Mouse (Mus musculus) spleen, adult 2 months (tissue): Measurements from ENCODE around the gene Scn5a. TPM values are rescaled to one million over a fixed set of nuclear protein-coding genes. Genes with fewer than 3 reads are reported as not detected.

ENCODE experiments used
- DNase-seq, 2 experiments: peaks; one replicate each; pipeline versions ENCODE4 v3.0.0 to v3.0.0-alpha.2; 2012 to 2021; ENCODE audit warnings: low spot score in 2 of 2, low read depth in 1 of 2
- H3K27ac ChIP-seq: fragments of 200-500 bp; 2 replicates; pipeline ENCODE4 v1.5.1; 2012; ENCODE audit warnings: low read length, inconsistent platforms; ENCODE audit not compliant: insufficient read depth
- H3K27me3 ChIP-seq: fragments of 200-500 bp; 2 replicates; pipeline ENCODE4 v1.6.1; 2012; ENCODE audit warnings: mild to moderate bottlenecking, moderate library complexity, low read length, inconsistent platforms; ENCODE audit not compliant: control insufficient read depth, insufficient read depth
- H3K36me3 ChIP-seq: fragments of 200-500 bp; 2 replicates; pipeline ENCODE4 v1.6.1; 2012; ENCODE audit warnings: mild to moderate bottlenecking, low read length, inconsistent platforms; ENCODE audit not compliant: control insufficient read depth, insufficient read depth
- H3K4me1 ChIP-seq: fragments of 200-500 bp; 2 replicates; pipeline ENCODE4 v1.6.1; 2011; ENCODE audit warnings: inconsistent platforms; ENCODE audit not compliant: control insufficient read depth, insufficient read depth, insufficient read length
- H3K4me3 ChIP-seq: fragments of 200-500 bp; 2 replicates; pipeline ENCODE4 v1.5.1; 2011; ENCODE audit warnings: mild to moderate bottlenecking, inconsistent platforms; ENCODE audit not compliant: insufficient read depth, insufficient read length; ENCODE audit errors: extremely low read depth
- CTCF ChIP-seq: fragments of 200-500 bp; IDR thresholded peaks from 2 replicates; pipeline ENCODE4 v1.5.1; 2011; ENCODE audit warnings: mild to moderate bottlenecking, inconsistent platforms; ENCODE audit not compliant: insufficient read depth, insufficient read length, insufficient replicate concordance; ENCODE audit errors: extremely low read depth
- POLR2A ChIP-seq: fragments of 200-500 bp; IDR thresholded peaks from 2 replicates; pipeline ENCODE4 v1.6.1; 2011; ENCODE audit warnings: low read depth, low read length, inconsistent platforms
- WGBS: fragments of 180-500 bp; shearing (Covaris S2); methylation state at CpG from one replicate; pipeline ENCODE4 v1.1.7; 2018; 5-methylcytosine and 5-hydroxymethylcytosine counted together
- polyA plus RNA-seq: library from polyadenylated mRNA; depleted of rRNA; stranded (reverse); fragments of >200 nt; gene quantifications from 2 replicates; pipeline ENCODE4 v1.2.3, GENCODE M21; 2012

Gene Scn5a
- polyA plus RNA-seq, 1 experiment: 1.4 TPM

GRCm38 (mm10) chr9:119566214-119566613 is 12.6 kb downstream of the Scn5a start:
- Histone ChIP-seq H3K4me1 (no peaks in the 10 kb centered on the region), H3K27ac (no peak overlapping the region), H3K27me3 (peaks cover 4% of the 10 kb centered on the region), H3K4me3 (no peak overlapping the region), H3K36me3 (no peaks in the 10 kb centered on the region)
- no peak for DNase-seq
- WGBS: 25% methylated on average over 10 of the region's 10 CpGs
- TF ChIP-seq POLR2A (no peak), CTCF (no peak)

GRCm38 (mm10) chr9:119564803-119565202 is 14.0 kb downstream of the Scn5a start:
- H3K27ac ChIP-seq: no peak overlapping the region
- DNase-seq: no peak
- TF ChIP-seq CTCF (no peak), POLR2A (no peak)
- H3K4me3 ChIP-seq: no peak overlapping the region
- H3K36me3 ChIP-seq: no peaks in the 10 kb centered on the region
- WGBS: 78% methylated on average over 6 of the region's 6 CpGs
- H3K4me1 ChIP-seq: no peaks in the 10 kb centered on the region
- no peaks in the 10 kb centered on the region for H3K27me3 ChIP-seq

GRCm38 (mm10) chr9:119563617-119564016 is 15.2 kb downstream of the Scn5a start:
- Histone ChIP-seq H3K27ac (no peak overlapping the region), H3K36me3 (no peaks in the 10 kb centered on the region), H3K4me3 (no peak overlapping the region), H3K4me1 (no peaks in the 10 kb centered on the region), H3K27me3 (no peaks in the 10 kb centered on the region)
- DNase-seq: no peak
- WGBS: 49% methylated on average over 6 of the region's 6 CpGs
- TF ChIP-seq CTCF: no peak
- no peak for TF ChIP-seq POLR2A

- Histone ChIP-seq H3K27ac (no peak overlapping the region), H3K36me3 (no peaks in the 10 kb centered on the region), H3K27me3 (no peaks in the 10 kb centered on the region), H3K4me3 (no peak overlapping the region), H3K4me1 (no peaks in the 10 kb centered on the region)
- TF ChIP-seq CTCF (no peak), POLR2A (no peak)
- WGBS: 84% methylated on average over 12 of the region's 12 CpGs
- DNase-seq: no peak
Observed at GRCm38 (mm10) chr9:119562256-119562655, 16.6 kb downstream of the Scn5a start.

- H3K4me3 ChIP-seq: no peak overlapping the region
- WGBS: 81% methylated on average over 8 of the region's 8 CpGs
- no peaks in the 10 kb centered on the region for H3K27me3 ChIP-seq
- no peaks in the 10 kb centered on the region for H3K4me1 ChIP-seq
- no peak overlapping the region for H3K27ac ChIP-seq
- no peak for TF ChIP-seq CTCF
- TF ChIP-seq POLR2A: no peak
- no peaks in the 10 kb centered on the region for H3K36me3 ChIP-seq
- DNase-seq: no peak
Observed at GRCm38 (mm10) chr9:119561746-119562145, 17.1 kb downstream of the Scn5a start.

GRCm38 (mm10) chr9:119559537-119560276 is 19.1 kb downstream of the Scn5a start:
- 69% methylated on average over 16 of the region's 16 CpGs for WGBS
- H3K4me1 ChIP-seq: no peaks in the 10 kb centered on the region
- no peaks in the 10 kb centered on the region for H3K36me3 ChIP-seq
- TF ChIP-seq POLR2A: no peak
- no peak for TF ChIP-seq CTCF
- no peak overlapping the region for H3K27ac ChIP-seq
- no peaks in the 10 kb centered on the region for H3K27me3 ChIP-seq
- DNase-seq: no peak
- H3K4me3 ChIP-seq: no peak overlapping the region

- peak in 1 of 2 experiments; percentile 7 for DNase-seq
- no peak overlapping the region for H3K27ac ChIP-seq
- H3K36me3 ChIP-seq: no peaks in the 10 kb centered on the region
- H3K4me3 ChIP-seq: no peak overlapping the region
- WGBS: 31% methylated on average over 12 of the region's 12 CpGs
- TF ChIP-seq POLR2A: no peak
- peak; percentile 23; the same call in 1 of the 2 replicates for TF ChIP-seq CTCF
- H3K4me1 ChIP-seq: no peaks in the 10 kb centered on the region
- H3K27me3 ChIP-seq: no peaks in the 10 kb centered on the region
Observed at GRCm38 (mm10) chr9:119558119-119558854, 20.5 kb downstream of the Scn5a start.
